10 mouse cellular contexts compared by ENCODE assay signal in genomic region chr12:99789283-99789960, GRCm38 (mm10).
DNase-seq lines count a peak whose midpoint lies in the region; ATAC-seq lines count a peak whose summit lies in the region.
"Had no signal": no experiment of that assay in that cellular context is flagged by ENCODE, and none has a peak within 500 bp of the region (broad histone marks: within the 10 kb centered on the region; RNA-seq: fewer than 3 reads in every experiment).

No protein-coding gene starts in this region.

- no peaks in the 10 kb centered on the region for H3K27me3 ChIP-seq in intestine, embryonic 16.5 days (replicated peaks; ENCODE audit: control insufficient read depth, insufficient read depth, low read length)

- no peak overlapping the region for H3K4me3 ChIP-seq in intestine, embryonic 16.5 days (ENCODE audit: low read length)
- H3K4me3 ChIP-seq: embryonic facial prominence, embryonic 10.5 days had no signal

- peak; percentile 22 for DNase-seq in layer of hippocampus, adult 9-10 months (ENCODE audit: low spot score)
- DNase-seq in layer of hippocampus, adult 8-10 months (ENCODE audit: low spot score in 2 of 2), result no peak
- peak; percentile 1 for DNase-seq in MEL-GATA-1-ER (ENCODE audit: extremely low read depth, low read depth)
- peak; percentile 13 for DNase-seq in induced T-regulatory cell, adult 2 months (ENCODE audit: low read depth)
- DNase-seq in spleen, adult 12 weeks (ENCODE audit: low spot score), result peak; percentile 24
- DNase-seq in left cerebral cortex, adult 11 months (ENCODE audit: low spot score), result no peak
- no peak for DNase-seq in cerebellum, adult 9-11 months
- DNase-seq: forebrain, postnatal 0 days had no signal

- no peak overlapping the region for H3K9ac ChIP-seq in intestine, embryonic 16.5 days (ENCODE audit: low read depth, low read length)
- H3K9ac ChIP-seq: forebrain, postnatal 0 days had no signal

- H3K27ac ChIP-seq in intestine, embryonic 16.5 days (ENCODE audit: low read length), result no peak overlapping the region
- H3K27ac ChIP-seq: embryonic facial prominence, embryonic 10.5 days had no signal

- H3K4me1 ChIP-seq in intestine, embryonic 16.5 days (ENCODE audit: control insufficient read depth, insufficient read depth, low read length), result no peaks in the 10 kb centered on the region

- no peaks in the 10 kb centered on the region for H3K9me3 ChIP-seq in intestine, embryonic 16.5 days (ENCODE audit: control insufficient read depth, low read length)
- H3K9me3 ChIP-seq: embryonic facial prominence, embryonic 10.5 days had no signal

- H3K36me3 ChIP-seq in intestine, embryonic 16.5 days (ENCODE audit: control insufficient read depth, insufficient read depth, low read length), result no peaks in the 10 kb centered on the region
- H3K36me3 ChIP-seq: embryonic facial prominence, embryonic 10.5 days had no signal

- H3K4me2 ChIP-seq in intestine, embryonic 16.5 days (ENCODE audit: low read depth, low read length), result no peak overlapping the region

- no peak for ATAC-seq in intestine, embryonic 16.5 days
- ATAC-seq: forebrain, postnatal 0 days had no signal

- 63% methylated on average over 5 of the region's 5 CpGs for WGBS in intestine, embryonic 16.5 days

Comparison
In these comparisons a context has a peak if more than half of its experiments do, and no peak if none do; other contexts are left out.
1. DNase-seq: peak in layer of hippocampus, adult 9-10 months (single experiment), MEL-GATA-1-ER (single experiment), induced T-regulatory cell, adult 2 months (single experiment) and spleen, adult 12 weeks (single experiment); none in layer of hippocampus, adult 8-10 months (0 of 2), left cerebral cortex, adult 11 months (single experiment) and cerebellum, adult 9-11 months (single experiment).